Mouse (Mus musculus) ovary, adult 18-20 months (tissue): ENCODE data around the gene Ano8.
A peak's percentile ranks its signal among the peaks of the same experiment; 100 is the strongest.
"Not testable (repeated sequence)": the region's sequence is repeated elsewhere in the genome, so short reads cannot be mapped to it uniquely, and the experiment has no call there.

Experiments
- DNase-seq: peaks from one replicate; pipeline ENCODE4 v3.0.0; 2022; ENCODE audit warnings: low spot score, mixed read lengths

Ano8 gene

DNA sequence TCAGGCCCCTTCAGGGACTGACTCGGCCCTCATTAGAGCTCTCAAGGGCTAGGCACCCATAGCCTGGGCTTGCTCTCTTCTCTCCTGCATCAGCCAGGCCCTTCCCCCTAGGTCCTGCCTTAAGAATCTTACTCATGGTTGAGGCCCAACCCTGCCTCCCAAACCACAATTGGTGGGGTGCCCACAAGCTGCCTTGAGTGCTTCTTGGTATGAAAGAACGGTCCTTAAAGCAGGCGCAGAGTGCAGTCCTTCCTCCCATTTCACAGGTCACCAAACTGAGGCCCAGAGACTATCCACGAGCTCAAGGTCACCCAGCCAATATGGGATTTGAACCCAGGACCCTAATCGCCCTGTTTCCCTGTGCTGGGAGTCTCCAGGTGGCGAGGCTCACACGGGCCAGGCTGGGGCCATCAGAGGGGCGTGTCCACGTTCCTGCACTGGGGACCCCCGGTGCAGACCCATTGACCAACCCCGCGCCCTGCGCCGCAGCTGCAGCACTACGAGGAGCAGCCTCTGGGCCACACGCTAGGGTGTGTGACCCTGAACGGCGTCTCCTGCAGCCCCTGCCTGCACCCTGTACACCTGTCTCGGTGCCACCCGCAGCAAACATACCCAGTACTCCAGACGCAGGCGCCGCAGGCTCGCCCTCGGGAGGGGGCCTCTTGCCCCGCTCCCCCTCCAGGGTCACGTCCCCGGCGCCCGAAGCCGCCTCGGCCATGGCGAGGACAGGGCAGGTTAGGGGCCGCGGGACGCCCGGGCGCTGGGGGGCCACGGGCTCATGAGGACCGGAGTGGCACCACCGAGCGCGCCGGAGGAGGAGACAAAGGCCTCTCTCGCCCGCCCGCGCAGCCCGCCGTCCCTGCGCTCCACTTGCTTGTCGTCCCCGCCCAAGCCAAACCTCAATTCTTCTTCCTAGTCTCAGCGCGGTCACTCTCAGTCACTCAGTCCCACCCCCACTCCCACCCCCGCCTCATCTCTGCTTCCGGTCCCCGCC is at the start of gene Ano8:
Gene Ano8, minus strand, starts transcription at position 822 of the 994 bp plus-strand sequence.
- peak; percentile 76 for DNase-seq

DNA sequence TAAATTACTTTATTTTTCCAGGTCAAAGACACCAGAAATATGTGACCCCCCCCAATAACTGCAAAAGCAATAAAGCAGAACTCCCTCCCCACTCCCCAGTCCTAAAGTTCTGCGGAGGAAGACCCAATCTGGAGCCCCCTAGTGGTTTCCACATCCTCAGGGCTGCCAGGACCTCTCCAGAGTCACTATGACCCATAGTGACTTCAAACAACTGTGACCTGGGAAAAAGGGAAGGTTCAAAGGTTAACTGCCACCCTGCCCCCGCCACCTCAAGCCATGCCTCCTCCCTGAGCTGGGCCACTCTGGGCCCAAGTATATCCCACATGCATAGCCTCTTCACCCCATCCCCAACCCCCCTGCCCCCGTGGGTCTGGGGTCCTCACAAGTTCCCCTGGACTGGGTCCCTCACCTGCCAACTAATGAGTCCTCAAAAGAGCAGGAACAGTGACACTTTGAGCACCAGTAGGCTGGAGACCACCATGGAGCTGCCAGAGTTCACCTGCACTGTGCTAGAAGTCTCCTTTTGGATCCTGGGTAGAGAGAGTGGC is 48.6 kb upstream of the Ano8 start:
- no peak for DNase-seq

DNA sequence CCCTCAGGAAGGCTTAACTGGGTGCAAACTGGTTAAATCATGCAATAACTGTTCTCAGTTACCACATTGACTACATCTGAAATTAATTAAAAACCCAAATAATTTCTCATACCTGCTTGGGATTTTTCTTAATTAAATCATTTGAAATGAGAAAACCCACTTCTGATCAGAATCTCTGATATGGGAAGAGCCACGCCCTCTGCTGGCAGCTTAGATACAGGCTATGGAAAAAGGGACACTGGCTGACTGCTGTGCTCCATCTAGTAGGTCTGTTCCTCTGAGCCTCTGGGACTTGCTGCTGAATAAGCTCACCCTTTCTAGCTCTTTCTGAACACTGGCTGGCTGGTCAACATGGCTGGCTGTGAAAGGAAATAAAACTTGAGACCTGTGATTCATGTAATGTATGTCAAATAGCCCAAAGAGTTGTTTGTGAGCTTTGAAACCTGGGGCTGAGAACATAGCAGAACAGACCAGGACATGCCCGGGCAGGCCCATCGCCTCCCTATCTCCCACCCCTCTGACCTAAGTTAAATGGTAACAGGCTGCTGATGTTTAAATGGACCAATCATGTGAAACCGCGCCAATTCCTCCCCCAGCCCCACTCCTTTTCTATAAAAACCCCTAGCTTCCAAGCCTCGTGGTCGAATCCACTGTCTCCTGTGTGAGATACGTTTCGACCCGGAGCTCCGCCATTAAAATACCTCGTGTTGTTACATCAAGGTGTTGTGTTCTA is 45.1 kb upstream of the Ano8 start:
- not testable (repeated sequence) for DNase-seq

DNA sequence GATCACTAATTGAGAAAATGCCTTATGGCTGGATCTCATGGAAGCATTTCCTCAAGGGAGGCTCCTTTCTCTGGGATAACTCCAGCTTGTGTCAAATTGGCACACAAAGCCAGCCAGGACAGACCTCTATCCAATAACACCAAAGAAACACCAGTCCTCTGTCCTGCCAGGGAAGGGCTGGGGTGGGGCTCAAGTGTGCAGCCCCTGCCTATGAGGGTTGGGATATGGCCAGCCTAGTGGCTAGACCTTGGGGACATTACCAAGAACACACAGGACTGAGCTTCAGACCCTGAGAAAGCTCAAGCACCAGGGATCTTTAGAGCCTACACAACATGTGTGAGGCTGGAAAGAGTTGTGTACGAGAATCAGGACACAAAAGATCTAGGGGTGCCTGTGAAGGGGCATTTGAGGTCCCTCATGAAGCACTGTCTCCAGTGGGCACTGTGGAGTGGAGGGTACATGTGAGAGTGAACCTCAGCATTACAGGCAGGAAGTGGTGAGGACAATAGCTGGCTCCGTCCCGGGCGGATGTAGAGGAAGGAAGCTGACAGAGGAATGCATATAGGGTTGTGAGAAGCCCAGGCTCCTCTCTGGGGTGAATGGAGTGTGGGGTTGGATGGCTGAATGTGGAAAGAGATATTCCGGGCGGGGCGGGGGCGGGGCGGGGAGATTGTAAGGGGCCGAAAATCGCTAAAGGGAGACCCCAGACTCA is 42.8 kb upstream of the Ano8 start:
- DNase-seq: no peak

DNA sequence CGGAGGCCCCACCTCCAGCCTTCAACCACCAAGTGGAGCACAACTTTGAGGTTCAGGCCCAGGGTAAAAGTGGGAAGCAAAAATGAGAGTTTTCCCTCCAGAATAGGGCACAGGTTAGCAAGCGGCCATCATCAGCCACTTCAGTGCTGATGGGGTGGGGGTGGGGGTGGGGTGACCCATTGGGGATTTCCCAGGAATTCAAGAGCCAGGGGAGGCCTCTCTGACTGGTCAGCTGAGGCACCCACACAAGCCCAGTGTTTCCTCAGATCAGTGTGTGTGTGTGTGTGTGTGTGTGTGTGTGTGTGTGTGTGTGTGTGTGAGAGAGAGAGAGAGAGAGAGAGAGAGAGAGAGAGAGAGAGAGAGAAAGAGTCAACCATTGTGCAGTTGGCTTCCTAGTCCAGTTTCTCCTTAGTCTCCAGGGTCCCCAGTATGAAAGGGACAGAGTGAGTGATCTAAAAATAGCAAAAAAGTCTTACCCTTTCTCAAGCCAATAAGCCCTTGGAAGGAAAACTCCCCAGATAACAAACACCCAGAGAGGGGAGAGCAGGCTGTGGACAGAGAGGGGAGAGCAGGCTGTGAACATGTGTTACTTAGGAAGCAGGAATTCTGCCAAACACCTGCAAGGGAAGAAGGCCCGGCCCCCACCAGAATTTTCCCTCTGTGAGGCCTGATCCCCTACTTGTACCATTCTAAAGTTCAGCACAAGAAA is 41.6 kb upstream of the Ano8 start:
- DNase-seq: no peak

DNA sequence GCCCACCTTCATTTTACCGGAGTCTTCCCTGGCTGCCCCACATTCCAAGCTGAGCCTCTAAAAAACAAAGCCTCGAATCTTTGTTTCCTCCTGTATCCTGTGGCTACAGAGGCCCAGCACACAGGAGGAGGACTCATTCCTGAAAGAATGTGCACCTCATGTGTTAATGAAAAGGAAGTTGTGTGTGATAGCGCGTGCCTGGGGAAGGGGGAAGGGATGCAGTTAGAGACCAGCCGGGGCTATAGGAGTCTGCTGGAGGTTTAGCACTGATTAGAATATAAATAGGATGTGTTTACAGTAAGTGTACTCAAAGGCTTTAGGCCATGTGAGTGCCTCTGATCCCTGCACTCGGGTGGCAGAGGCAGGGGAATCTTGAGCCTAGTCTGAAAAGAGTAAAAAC is 40.5 kb upstream of the Ano8 start:
- DNase-seq: no peak

DNA sequence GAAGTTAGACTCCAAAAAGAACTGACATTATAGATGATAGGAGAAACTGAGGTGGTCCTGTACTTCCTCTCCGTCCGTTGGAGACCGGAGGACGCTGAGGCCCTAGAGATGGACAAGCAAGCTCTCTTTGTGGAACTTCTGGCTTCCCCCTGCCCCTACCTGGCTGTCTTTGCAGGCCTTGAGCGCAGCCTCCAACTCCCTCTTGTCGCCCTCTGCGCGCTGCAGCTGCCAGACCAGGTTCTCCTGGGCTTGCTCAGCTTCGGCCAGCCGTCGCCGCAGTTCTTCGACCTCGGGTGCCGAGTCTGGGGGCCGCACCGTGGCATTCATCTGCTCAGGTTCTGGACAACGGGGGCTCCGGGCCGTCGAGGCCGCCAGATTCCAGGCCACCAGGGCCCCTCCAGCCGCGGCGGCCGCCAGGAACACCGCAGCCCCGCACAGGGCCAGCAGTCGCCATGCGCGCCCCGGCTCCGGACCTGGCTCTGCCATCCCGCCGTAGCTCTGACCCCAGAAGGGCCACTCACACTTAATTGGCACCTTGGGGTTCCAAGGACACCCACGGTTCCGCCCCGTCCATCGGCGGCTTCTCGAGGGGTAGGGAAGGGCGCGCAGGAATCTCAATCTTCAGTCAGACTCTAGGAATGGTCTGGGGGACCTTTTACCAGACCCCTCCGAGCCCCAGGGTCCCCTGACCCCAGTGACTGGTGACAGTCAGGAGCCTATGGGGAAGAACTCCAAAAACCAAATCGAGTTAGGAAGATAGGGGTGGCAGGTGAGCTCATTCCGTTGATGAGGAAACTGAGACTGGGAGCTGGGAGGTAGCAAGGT is 39.7 kb upstream of the Ano8 start, which contains the start of gene Ccdc194:
Gene Ccdc194, minus strand, starts transcription at position 486 of the 825 bp plus-strand sequence.
- DNase-seq: no peak

DNA sequence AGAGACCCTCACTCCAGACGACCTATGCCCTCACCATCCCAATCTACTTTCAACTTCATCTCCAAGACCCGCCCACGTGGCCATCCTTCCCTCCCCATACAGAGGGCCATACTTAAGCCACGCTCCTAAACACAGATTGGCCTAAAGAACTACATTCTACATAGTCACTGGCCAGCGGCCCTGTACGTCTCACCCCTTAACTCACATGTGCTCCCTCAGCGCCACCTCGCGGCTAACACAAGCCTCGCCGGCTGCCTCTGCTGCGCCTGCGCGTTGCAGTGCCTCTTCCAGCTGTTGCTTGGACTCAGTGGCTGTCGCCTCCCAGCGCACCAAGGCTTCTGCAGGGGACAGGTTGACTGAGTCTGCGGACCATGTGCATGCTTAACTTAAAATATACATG is 35.9 kb upstream of the Ano8 start:
- DNase-seq: peak; percentile 87

DNA sequence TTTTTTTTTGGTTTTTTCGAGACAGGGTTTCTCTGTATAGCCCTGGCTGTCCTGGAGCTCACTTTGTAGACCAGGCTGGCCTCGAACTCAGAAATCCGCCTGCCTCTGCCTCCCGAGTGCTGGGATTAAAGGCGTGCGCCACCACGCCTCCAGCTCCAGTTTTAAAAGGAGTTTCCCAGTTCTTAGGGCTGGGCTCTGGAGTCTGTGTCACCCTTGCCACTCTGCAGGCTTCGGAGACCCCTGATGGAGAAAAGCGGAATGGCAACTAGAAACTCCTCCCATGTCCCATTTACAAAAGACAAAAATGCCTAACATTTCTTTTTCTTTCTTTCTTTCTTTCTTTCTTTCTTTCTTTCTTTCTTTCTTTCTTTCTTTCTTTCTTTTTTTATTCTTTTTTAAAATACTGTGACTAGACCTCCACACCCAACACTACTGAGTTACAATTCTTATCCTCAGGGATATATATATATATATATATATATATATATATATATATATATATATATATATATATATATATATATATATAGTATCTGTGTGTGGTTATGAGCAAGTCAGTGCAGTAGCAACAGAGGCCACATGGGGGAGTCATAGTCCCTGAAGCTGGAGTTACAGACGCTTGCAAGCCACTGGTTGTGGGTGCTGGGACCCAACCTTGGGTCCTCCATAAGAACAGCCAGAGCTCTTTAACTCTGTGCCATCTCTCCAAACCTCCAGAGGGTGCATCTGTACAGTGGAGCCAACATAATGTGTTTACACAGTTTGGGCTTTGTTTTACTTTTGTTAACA is 33.5 kb upstream of the Ano8 start:
- DNase-seq: not testable (repeated sequence)

DNA sequence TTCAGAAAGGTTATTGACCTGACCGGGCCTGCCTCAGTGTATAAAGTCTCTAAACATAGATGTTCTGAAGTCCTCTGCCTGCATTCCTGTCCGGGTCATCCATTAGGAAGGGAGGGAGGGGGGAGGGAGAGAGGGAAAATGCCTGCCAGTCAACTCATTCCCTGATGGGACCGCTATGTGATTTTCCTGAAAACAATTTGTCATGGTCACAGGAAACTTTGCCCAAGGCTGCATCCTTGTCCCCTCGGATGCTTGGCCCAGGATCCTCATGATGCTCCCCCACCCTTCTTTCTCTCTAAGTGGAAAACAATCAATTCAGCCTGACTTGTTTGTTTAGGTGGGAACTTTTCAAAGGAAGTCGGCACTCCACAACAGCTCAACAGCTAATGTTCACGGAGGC is 31.0 kb upstream of the Ano8 start:
- no peak for DNase-seq

DNA sequence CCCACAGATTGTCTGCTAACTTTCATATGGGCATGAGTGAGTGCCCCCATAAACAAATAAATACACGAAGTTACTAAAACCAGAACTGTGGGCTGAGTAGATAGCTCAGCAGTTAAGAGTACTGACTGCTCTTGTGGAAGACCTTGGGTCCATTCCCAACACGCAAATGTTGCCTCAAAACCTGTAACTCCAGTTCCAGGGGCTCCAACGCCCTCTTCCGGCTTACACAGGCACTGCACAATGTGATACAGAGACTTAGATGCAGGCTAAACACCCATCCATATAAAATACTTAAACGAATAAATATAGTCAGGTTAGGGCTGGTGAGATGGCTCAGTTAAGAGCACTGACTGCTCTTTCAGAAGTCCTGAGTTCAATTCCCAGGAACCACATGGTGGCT is 29.3 kb upstream of the Ano8 start:
- no peak for DNase-seq

DNA sequence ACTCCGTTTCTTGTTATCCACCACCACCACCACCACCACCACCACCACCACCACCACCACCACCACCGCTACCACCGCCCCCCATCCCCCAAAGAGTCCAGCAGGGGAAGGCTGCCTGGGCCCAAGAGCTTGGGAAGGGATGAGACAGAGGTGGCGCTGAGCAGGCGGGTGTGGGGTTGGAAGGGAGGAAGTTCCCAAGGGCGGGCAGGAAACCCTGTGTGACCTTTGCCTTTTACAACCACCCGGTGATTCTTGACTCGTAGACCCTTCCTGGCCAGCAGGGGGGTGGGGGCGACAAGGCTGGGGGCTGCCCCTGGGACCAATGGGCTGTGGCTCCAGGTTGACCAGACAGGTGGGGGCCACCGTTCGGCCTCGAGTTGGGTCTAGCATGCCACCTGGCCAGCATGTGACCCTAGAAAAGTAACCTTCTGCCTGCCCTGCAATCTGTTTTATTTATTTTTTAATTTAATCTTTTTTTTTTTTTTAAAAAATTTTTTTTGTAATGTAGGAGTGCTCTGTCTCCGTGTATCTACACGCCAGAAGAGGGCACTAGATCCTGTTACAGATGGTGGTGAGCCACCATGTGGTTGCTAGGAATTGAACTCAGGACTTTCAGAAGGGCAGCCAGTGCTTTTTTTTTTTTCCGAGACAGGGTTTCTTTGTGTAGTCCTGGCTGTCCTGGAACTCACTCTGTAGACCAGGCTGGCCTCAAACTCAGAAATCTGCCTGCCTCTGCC is 27.4 kb upstream of the Ano8 start:
- DNase-seq: no peak

DNA sequence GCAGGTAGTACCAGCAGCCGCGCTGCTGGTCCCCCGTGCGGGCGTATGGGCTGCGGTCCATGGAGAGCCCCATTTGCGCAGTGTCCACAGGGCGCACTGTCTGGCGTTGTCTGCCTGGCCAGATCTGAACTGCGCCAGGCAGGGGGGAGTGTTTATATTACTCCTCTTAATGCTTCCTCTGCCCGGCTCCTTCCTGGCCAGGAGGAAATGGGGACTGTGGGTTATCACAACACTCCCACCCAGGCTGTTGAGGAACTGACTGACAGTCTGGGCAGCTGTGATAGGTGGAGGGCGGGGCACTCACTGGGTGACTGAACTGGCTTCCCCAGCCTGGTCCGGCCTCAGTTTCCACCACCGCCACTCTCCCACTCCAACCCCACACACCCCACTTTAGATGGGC is 25.9 kb upstream of the Ano8 start, which contains the start of gene Plvap:
Gene Plvap, minus strand, starts transcription at position 109 of the 400 bp plus-strand sequence.
- DNase-seq: no peak

DNA sequence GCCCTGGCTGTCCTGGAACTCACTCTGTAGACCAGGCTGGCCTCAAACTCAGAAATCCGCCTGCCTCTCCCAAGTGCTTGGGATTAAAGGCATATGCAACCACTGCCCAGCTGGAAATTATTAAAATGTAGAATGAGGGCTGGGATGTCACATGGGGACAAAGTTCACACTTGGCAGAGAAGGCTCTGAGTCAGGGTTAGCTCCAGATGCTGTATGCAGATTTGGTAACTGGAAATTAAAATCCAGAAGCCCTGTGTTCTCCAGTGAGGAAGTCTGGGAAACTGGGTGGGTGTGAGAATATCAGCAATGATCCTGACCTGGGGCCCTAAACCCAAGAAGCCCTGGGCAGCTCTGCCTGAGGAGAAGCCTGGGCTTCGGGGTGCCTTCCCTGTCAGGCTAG is 23.6 kb upstream of the Ano8 start:
- no peak for DNase-seq

DNA sequence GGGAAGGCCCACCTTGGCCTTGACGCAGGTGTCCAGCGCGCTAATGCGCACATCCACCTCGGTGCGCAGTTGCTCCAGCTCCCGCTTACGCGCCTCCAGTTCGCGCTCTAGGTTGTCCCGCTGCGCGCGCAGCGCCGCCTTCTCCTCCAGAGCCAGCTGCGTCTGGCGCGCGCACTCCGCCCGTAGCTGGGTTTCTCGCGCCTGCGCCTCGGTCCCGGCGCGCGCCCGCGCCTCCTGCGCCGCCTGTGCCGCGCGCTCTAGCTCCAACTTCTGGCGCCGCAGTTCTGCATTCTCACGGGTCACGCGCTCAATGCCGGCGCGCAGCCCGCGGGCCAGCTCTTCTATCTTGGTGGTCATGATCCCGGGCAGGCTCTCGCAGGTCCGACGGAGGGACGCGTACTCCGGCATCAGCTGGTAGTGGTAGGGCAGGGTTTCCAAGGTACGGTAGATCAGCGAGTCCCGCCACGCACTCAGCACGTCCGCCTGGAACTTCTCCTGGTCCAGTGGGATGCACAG is 21.9 kb upstream of the Ano8 start:
- peak; percentile 67 for DNase-seq

DNA sequence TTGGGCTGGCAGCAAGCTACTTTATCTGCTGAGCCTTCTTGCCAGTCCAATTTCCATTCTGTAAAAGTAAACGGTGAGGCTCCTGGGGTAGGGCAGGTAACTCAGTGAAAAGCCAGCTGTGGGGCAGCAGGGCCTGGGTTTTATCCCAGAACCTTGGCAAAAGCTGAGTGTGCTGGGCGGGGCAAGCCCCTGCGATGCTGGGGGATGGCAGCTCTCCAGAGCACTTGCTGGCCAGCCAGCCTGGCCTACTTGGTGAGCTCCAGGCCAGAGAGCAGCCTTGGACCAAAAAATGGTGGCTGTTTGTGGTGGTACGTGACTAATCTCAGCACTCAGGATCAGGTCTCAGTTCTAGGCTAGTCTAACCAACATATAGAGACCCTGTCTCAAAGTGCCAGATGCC is 20.2 kb upstream of the Ano8 start:
- DNase-seq: peak; percentile 65

DNA sequence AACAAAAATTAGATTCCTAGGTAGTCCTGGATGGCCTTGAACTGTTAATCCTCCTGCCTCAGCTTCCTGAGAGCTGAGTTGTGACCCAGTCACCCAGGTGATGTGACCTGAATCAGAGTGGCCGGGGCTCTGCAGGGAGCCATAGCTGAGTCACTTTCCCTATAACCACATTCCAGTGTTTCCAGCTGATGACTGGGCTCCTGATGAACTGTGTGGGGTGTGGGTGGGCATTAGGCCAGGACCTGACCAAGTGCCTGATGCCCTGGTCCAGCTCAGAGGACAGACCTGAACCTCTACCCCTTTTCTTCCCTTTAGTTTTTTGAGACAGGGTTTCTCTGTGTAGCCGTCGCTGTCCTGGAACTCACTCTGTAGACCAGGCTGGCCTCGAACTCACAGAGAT is 19.6 kb upstream of the Ano8 start:
- DNase-seq: no peak

DNA sequence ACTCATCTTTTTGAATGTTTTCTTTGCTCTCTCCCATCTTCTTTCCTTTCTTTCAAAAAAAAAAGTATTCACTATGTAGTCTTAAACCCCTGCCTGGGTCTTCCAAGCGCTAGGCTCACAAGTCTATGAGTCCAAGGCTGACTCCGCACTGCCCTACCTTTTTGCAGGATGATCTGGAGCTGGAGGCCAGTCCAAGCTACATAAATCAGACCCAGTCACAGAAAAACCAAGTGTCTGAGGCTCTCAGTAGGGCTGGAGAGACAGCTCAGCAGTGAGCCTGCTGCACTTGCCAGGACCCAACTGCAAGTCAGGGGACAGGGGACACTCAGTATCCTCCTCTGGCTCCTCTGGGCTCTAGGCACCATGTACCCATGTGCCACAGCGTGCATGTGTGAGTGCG is 18.6 kb upstream of the Ano8 start:
- no peak for DNase-seq
